Mouse (Mus musculus) kidney, postnatal 10 days (tissue): ENCODE data around the gene Vsig10.

Experiments used
- DNase-seq: peaks from one replicate; pipeline ENCODE4 v3.0.0; 2021; ENCODE audit warnings: mixed read lengths

Vsig10 gene

GRCm38 (mm10) chr5:117388877-117389276, 70.0 kb downstream of the Vsig10 start, which contains the start of gene Rfc5:
TSS of gene Rfc5 (minus strand) at chr5:117389047.
- DNase-seq: peak; percentile 98

GRCm38 (mm10) chr5:117390895-117391294, 72.0 kb downstream of the Vsig10 start:
- no peak for DNase-seq

GRCm38 (mm10) chr5:117395834-117396233, 77.0 kb downstream of the Vsig10 start:
- no peak for DNase-seq

GRCm38 (mm10) chr5:117396596-117397014, 77.7 kb downstream of the Vsig10 start:
- DNase-seq: peak; percentile 34

- DNase-seq: no peak
Observed at GRCm38 (mm10) chr5:117397371-117397770, 78.5 kb downstream of the Vsig10 start.

- peak; percentile 60 for DNase-seq
Observed at GRCm38 (mm10) chr5:117398007-117398550, 79.2 kb downstream of the Vsig10 start.

GRCm38 (mm10) chr5:117399281-117399680, 80.4 kb downstream of the Vsig10 start:
- DNase-seq: no peak

- DNase-seq: no peak
Observed at GRCm38 (mm10) chr5:117403609-117404008, 84.7 kb downstream of the Vsig10 start.
